Mouse (Mus musculus): ENCODE data around the gene Kap.
"Not testable (repeated sequence)": the region's sequence is repeated elsewhere in the genome, so short reads cannot be mapped to it uniquely, and the experiment has no call there.

Gene Kap

GRCm38 (mm10) chr6:133853526-133853925 lies at the start of gene Kap:
Gene Kap, minus strand, starts transcription at chr6:133853762.
- DNase-seq (ENCODE audit: low spot score in 2 of 2) = no peak

- no peak for DNase-seq (ENCODE audit: low spot score in 2 of 2)
Observed at GRCm38 (mm10) chr6:133885871-133886415, 32.4 kb upstream of the Kap start.

GRCm38 (mm10) chr6:133883446-133883985 lies 30.0 kb upstream of the Kap start:
- no peak for DNase-seq (ENCODE audit: low spot score in 2 of 2)

GRCm38 (mm10) chr6:133875906-133876462 lies 22.4 kb upstream of the Kap start:
- peak in 1 of 2 experiments; percentile 18 for DNase-seq (ENCODE audit: low spot score in 2 of 2)

- no peak for DNase-seq (ENCODE audit: low spot score in 2 of 2)
Observed at GRCm38 (mm10) chr6:133872667-133873066, 19.1 kb upstream of the Kap start.

GRCm38 (mm10) chr6:133871131-133871530 lies 17.6 kb upstream of the Kap start:
- DNase-seq (ENCODE audit: low spot score in 2 of 2) = no peak

- DNase-seq (ENCODE audit: low spot score in 2 of 2) = no peak
Observed at GRCm38 (mm10) chr6:133868381-133868780, 14.8 kb upstream of the Kap start.

GRCm38 (mm10) chr6:133855871-133856270 lies 2.3 kb upstream of the Kap start:
- no peak for DNase-seq (ENCODE audit: low spot score in 2 of 2)

GRCm38 (mm10) chr6:133849359-133849758 lies 4.2 kb downstream of the Kap start:
- DNase-seq (ENCODE audit: low spot score in 2 of 2) = no peak

GRCm38 (mm10) chr6:133848861-133849260 lies 4.7 kb downstream of the Kap start:
- DNase-seq (ENCODE audit: low spot score in 2 of 2) = not testable (repeated sequence)

- DNase-seq (ENCODE audit: low spot score in 2 of 2) = not testable (repeated sequence)
Observed at GRCm38 (mm10) chr6:133838296-133838995, 15.1 kb downstream of the Kap start.

GRCm38 (mm10) chr6:133812342-133812741 lies 41.2 kb downstream of the Kap start:
- peak in 1 of 2 experiments; percentile 7 for DNase-seq (ENCODE audit: low spot score in 2 of 2)
